Mouse (Mus musculus) heart, embryonic 12.5 days (tissue): ENCODE data around the gene Ppif. TPM values are rescaled to one million over a fixed set of nuclear protein-coding genes. Genes with fewer than 3 reads are reported as not detected.

Experiments
- ATAC-seq: fragments of 200-750 bp; cut with Nextera tagmentation; 2 replicates; pipeline ENCODE4 v1.8.0; 2017; ENCODE audit warnings: moderate TSS enrichment, moderate library complexity; ENCODE audit not compliant: insufficient number of reproducible peaks, low FRiP score
- H3K27ac ChIP-seq: fragments of 300-500 bp; sonication (generic); 2 replicates; pipeline ENCODE4 v1.5.1; 2016; ENCODE audit warnings: mild to moderate bottlenecking, moderate library complexity; ENCODE audit not compliant: poor library complexity, severe bottlenecking
- H3K27me3 ChIP-seq: fragments of 300-500 bp; sonication (generic); replicated peaks from 2 replicates; pipeline ENCODE4 v1.6.1; 2016; ENCODE audit warnings: mild to moderate bottlenecking, moderate library complexity
- H3K36me3 ChIP-seq: fragments of 300-500 bp; sonication (generic); 2 replicates; pipeline ENCODE4 v1.6.1; 2016; ENCODE audit warnings: mild to moderate bottlenecking, moderate library complexity
- H3K4me1 ChIP-seq: fragments of 300-500 bp; sonication (generic); replicated peaks from 2 replicates; pipeline ENCODE4 v1.6.1; 2016; ENCODE audit warnings: mild to moderate bottlenecking
- H3K4me2 ChIP-seq: fragments of 300-500 bp; sonication (generic); 2 replicates; pipeline ENCODE4 v1.6.1; 2016; ENCODE audit warnings: mild to moderate bottlenecking, moderate library complexity
- H3K4me3 ChIP-seq: fragments of 300-500 bp; sonication (generic); 2 replicates; pipeline ENCODE4 v1.5.1; 2016; ENCODE audit warnings: mild to moderate bottlenecking
- H3K9ac ChIP-seq: fragments of 300-500 bp; sonication (generic); 2 replicates; pipeline ENCODE4 v1.6.1; 2016; ENCODE audit warnings: mild to moderate bottlenecking, moderate library complexity
- H3K9me3 ChIP-seq: fragments of 300-500 bp; sonication (generic); replicated peaks from 2 replicates; pipeline ENCODE4 v1.6.1; 2016; ENCODE audit warnings: mild to moderate bottlenecking, moderate library complexity
- WGBS: fragments of 180-500 bp; shearing (Covaris S2); methylation state at CpG from one replicate; pipeline ENCODE4 v1.1.7; 2016; 5-methylcytosine and 5-hydroxymethylcytosine counted together
- polyA plus RNA-seq: library from polyadenylated mRNA; unstranded; fragments of >200 nt; fragmentation: Nextera tagmentation; extraction: Ambion mirVana; gene quantifications from 2 replicates; pipeline ENCODE4 v1.2.1, GENCODE M21; 2016

Gene Ppif
- polyA plus RNA-seq: 101 and 104 TPM in 2 replicates

GRCm38 (mm10) chr14:25693888-25694568 lies at the start of gene Ppif:
Ppif (plus strand) TSS chr14:25694154.
- H3K4me3 ChIP-seq: peak within 1 kb of the TSS; percentile 71
- no peaks in the 10 kb centered on the region for H3K9me3 ChIP-seq
- under 1% methylated on average over 70 of the region's 70 CpGs for WGBS
- H3K27ac ChIP-seq: peak within 1 kb of the TSS; percentile 74
- peaks cover 36% of the 10 kb centered on the region for H3K36me3 ChIP-seq
- peak within 1 kb of the TSS; percentile 81 for H3K9ac ChIP-seq
- H3K4me2 ChIP-seq: peak within 1 kb of the TSS; percentile 87
- peak; percentile 90 for ATAC-seq
- peaks cover 30% of the 10 kb centered on the region for H3K4me1 ChIP-seq
- H3K27me3 ChIP-seq: no peaks in the 10 kb centered on the region

DNA sequence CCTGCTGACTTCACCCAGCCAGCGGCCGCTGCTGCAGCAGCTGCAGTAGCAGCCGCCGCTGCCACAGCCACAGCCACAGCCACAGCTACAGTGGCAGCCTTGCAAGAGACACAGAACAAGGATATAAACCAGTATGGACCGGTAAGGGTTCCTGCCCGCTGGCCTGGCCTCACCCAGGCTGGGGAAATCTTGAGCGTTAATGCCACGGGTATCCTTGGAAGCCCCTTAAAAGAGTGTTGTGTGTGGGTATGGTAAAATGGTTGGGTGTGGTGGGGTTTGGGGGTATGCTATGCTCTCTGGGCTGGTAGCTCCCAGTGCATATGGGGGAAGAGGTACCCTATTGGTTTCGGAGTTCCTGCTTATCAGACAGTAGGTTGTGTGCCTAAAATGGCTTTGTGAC lies 48.2 kb upstream of the Ppif start:
- Histone ChIP-seq H3K4me3 (no peak overlapping the region), H3K9ac (no peak overlapping the region), H3K27ac (peak overlapping the region; percentile 47; the same call in 1 of the 2 replicates), H3K4me1 (peaks cover 24% of the 10 kb centered on the region), H3K27me3 (no peaks in the 10 kb centered on the region), H3K4me2 (no peak overlapping the region), H3K36me3 (peaks cover 83% of the 10 kb centered on the region), H3K9me3 (no peaks in the 10 kb centered on the region)
- WGBS: 83% methylated on average over 9 of the region's 9 CpGs
- ATAC-seq: no peak

- Histone ChIP-seq H3K4me3 (no peak overlapping the region), H3K36me3 (peaks cover 88% of the 10 kb centered on the region), H3K27ac (0 out of 2 replicates have a peak overlapping the region, but pooled peaks have one; percentile 47), H3K9me3 (no peaks in the 10 kb centered on the region), H3K4me2 (no peak overlapping the region), H3K27me3 (no peaks in the 10 kb centered on the region), H3K4me1 (peaks cover 20% of the 10 kb centered on the region), H3K9ac (no peak overlapping the region)
- WGBS: 43% methylated on average over 2 of the region's 2 CpGs
- peak; percentile 62 for ATAC-seq
Observed at GRCm38 (mm10) chr14:25646161-25646621, 47.8 kb upstream of the Ppif start.

DNA sequence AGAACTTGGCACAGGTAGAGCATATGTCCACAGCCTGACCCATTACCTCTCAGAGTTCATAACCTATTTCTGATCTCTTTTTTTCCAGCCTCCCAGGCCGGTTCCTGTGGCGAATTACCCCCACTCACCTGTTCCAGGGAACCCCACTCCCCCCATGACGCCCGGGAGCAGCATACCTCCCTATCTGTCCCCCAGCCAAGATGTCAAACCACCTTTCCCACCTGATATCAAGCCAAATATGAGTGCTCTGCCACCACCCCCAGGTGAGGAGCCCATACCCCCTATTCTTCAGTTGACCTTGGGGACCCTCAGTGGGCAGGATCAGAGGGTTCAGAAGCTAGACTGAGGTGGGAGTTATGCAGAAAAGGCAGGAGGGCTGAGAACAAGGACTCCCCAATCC lies 42.8 kb upstream of the Ppif start:
- no peaks in the 10 kb centered on the region for H3K27me3 ChIP-seq
- no peak overlapping the region for H3K4me2 ChIP-seq
- WGBS: 95% methylated on average over 4 of the region's 4 CpGs
- no peaks in the 10 kb centered on the region for H3K9me3 ChIP-seq
- H3K27ac ChIP-seq: no peak overlapping the region
- no peak for ATAC-seq
- H3K4me3 ChIP-seq: no peak overlapping the region
- H3K36me3 ChIP-seq: peaks cover 100% of the 10 kb centered on the region
- no peak overlapping the region for H3K9ac ChIP-seq
- H3K4me1 ChIP-seq: peaks cover 2% of the 10 kb centered on the region; the same call in 1 of the 2 replicates

GRCm38 (mm10) chr14:25651905-25652304 lies 42.0 kb upstream of the Ppif start:
- H3K9me3 ChIP-seq: no peaks in the 10 kb centered on the region
- WGBS: 88% methylated on average over 9 of the region's 9 CpGs

DNA sequence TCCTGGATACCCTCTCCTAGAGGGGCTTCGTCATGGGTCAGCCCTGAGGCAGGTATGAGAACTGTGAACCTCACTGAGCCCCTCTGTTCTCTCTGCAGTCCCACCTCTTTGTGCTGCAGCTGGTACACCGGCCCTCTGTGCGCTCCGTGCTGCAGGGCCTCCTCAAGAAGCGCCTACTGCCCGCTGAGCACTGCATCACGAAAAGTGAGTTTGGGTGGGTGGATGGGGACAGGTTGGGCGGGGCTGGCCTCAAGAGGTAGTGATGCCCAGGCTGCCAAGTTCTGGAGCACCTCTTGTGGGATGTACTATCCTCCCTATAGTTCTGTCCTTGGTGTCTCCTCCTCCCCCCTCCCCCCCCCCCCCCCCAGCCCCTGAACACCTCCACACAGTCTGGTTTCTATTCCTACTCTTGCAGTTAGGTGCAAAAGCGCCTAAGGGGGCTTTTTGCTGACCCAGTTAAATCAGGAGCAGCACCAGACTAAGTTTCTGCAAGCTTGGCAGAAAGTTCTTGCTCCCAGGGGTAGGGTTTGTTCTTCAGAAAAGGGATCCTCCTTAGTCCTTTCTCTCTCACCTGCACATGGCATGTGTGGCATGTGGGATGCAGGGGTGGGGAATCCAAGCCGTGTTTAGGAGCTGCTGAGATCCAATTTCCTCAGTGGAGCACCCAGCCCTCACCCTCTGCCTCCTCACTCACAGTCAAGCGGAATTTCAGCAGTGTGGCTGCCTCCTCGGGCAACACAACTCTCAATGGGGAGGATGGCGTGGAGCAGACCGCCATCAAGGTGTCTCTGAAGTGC lies 39.4 kb upstream of the Ppif start:
- ATAC-seq: no peak
- no peaks in the 10 kb centered on the region for H3K27me3 ChIP-seq
- no peaks in the 10 kb centered on the region for H3K4me1 ChIP-seq
- no peak overlapping the region for H3K4me2 ChIP-seq
- H3K4me3 ChIP-seq: no peak overlapping the region
- no peaks in the 10 kb centered on the region for H3K9me3 ChIP-seq
- 91% methylated on average over 14 of the region's 14 CpGs for WGBS
- H3K27ac ChIP-seq: no peak overlapping the region
- peaks cover 100% of the 10 kb centered on the region for H3K36me3 ChIP-seq
- H3K9ac ChIP-seq: no peak overlapping the region

More at GRCm38 (mm10) chr14:25651905-25652304, 42.0 kb upstream of the Ppif start:
- peaks cover 100% of the 10 kb centered on the region for H3K36me3 ChIP-seq
- H3K4me2 ChIP-seq: no peak overlapping the region
- ATAC-seq: no peak
- H3K4me1 ChIP-seq: no peaks in the 10 kb centered on the region
- no peak overlapping the region for H3K9ac ChIP-seq
- H3K27ac ChIP-seq: no peak overlapping the region
- no peak overlapping the region for H3K4me3 ChIP-seq
- H3K27me3 ChIP-seq: no peaks in the 10 kb centered on the region

DNA sequence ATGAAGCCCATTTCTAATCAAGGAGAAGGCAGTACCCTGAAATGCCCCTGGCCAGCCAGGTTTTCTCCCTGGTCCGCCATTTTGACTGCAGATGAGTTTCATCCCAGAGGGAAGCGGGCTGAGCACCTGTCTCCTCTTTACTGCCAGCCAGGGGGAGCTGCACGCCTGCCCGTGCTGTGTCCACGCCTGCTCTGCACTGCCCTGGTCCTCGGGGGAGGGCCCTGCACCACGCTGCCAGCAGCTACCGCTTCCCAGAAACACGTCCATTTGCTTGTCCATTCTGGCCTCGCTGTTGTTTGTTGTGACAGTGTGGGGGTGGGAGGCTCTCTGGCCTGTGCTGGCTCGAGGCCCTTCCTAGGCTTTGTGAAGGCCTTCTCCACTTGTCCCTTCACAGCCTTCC lies 33.3 kb upstream of the Ppif start:
- Histone ChIP-seq H3K27ac (no peak overlapping the region), H3K9me3 (no peaks in the 10 kb centered on the region), H3K4me2 (no peak overlapping the region), H3K9ac (no peak overlapping the region), H3K4me1 (peaks cover 27% of the 10 kb centered on the region), H3K36me3 (peaks cover 97% of the 10 kb centered on the region), H3K4me3 (no peak overlapping the region), H3K27me3 (no peaks in the 10 kb centered on the region)
- no peak for ATAC-seq
- WGBS: 57% methylated on average over 11 of the region's 11 CpGs

DNA sequence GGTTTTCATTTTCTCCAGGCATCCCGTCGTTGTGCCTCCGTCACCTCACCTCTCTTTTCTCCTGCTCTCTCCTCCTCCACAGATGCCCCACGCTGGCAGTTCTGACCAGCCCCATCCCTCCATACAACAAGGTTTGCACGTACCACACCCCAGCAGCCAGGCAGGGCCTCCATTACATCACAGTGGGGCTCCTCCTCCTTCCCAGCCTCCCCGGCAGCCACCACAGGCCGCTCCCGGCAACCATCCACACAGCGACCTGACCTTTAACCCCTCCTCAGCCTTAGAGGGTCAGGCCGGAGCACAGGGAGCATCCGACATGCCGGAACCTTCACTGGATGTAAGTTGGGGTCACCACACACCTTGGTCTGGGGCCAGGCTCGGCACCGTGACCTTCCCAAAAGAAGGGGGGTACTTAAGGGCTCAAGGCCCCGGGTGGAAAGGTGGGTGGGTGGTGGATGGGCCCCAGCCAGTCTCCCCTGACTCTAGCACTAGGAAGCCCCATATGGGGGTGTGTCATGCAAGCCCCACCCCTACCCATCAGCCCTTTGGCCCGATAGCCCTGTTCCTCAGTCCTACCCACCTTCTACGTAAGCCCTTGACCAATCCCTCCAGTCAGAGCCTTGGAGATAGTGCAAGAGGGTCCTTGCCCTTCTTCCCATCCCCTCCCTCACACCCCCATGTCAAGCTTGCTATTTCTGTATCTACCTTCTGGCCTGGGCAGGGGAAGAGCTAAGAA lies 32.6 kb upstream of the Ppif start:
- 82% methylated on average over 17 of the region's 17 CpGs for WGBS

GRCm38 (mm10) chr14:25663649-25664309 lies 30.2 kb upstream of the Ppif start:
- Histone ChIP-seq H3K4me1 (peaks cover 44% of the 10 kb centered on the region), H3K36me3 (peaks cover 79% of the 10 kb centered on the region), H3K9me3 (no peaks in the 10 kb centered on the region), H3K27ac (peak overlapping the region; percentile 46), H3K9ac (0 out of 2 replicates have a peak overlapping the region, but pooled peaks have one; percentile 53), H3K4me3 (no peak overlapping the region), H3K4me2 (no peak overlapping the region), H3K27me3 (no peaks in the 10 kb centered on the region)
- 79% methylated on average over 7 of the region's 7 CpGs for WGBS
- ATAC-seq: no peak

More for the DNA sequence above, 32.6 kb upstream of the Ppif start:
- Histone ChIP-seq H3K4me3 (no peak overlapping the region), H3K4me1 (peaks cover 27% of the 10 kb centered on the region), H3K9ac (no peak overlapping the region), H3K9me3 (no peaks in the 10 kb centered on the region), H3K4me2 (no peak overlapping the region), H3K27ac (no peak overlapping the region), H3K27me3 (no peaks in the 10 kb centered on the region), H3K36me3 (peaks cover 96% of the 10 kb centered on the region)
- ATAC-seq: peak; percentile 31; the same call in 1 of the 2 replicates

DNA sequence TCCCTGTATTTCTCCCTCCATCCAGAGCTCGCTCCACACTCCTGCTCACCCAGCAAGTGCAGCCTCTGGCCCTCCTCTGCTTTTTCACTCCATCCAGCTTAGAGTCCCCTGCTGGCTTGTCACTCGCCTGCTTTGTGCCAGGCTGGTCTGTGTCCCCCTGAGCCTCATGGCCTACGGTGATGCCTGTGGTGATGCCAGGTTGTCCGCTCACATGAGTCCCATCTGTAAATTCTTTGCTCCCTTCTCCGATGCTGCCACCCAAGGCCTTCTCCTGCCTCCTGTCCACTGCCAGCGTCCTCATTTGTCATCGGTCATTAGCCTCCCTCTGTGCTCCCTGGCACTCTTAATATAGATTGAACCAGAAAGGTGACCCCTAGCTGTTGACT lies 29.7 kb upstream of the Ppif start:
- ATAC-seq: no peak
- H3K27ac ChIP-seq: peak overlapping the region; percentile 46; the same call in 1 of the 2 replicates
- no peak overlapping the region for H3K4me2 ChIP-seq
- H3K27me3 ChIP-seq: no peaks in the 10 kb centered on the region
- WGBS: 72% methylated on average over 7 of the region's 7 CpGs
- no peaks in the 10 kb centered on the region for H3K9me3 ChIP-seq
- H3K4me3 ChIP-seq: no peak overlapping the region
- H3K36me3 ChIP-seq: peaks cover 77% of the 10 kb centered on the region
- peak overlapping the region; percentile 53; the same call in 1 of the 2 replicates for H3K9ac ChIP-seq
- peaks cover 44% of the 10 kb centered on the region for H3K4me1 ChIP-seq
